Mouse (Mus musculus): ENCODE results near the gene Tfap2b. TPM values are rescaled to one million over a fixed set of nuclear protein-coding genes. Genes with fewer than 3 reads are reported as not detected.

Tfap2b gene
- polyA plus RNA-seq, 1 experiment, result not detected

GRCm38 (mm10) chr1:19218221-19218620, 9.5 kb downstream of the Tfap2b start:
- no peak for DNase-seq (ENCODE audit: low read depth in 1 of 2, low spot score in 2 of 2)
- no peaks in the 10 kb centered on the region for H3K36me3 ChIP-seq (ENCODE audit: control insufficient read depth, insufficient read depth, low read length)
- no peaks in the 10 kb centered on the region for H3K27me3 ChIP-seq (ENCODE audit: control insufficient read depth, insufficient read depth, low read length)
- H3K27ac ChIP-seq (ENCODE audit: insufficient read depth, low read length), result no peak overlapping the region
- 8% methylated on average over 7 of the region's 7 CpGs for WGBS
- no peaks in the 10 kb centered on the region for H3K4me1 ChIP-seq (ENCODE audit: control insufficient read depth, insufficient read depth, insufficient read length)
- no peak overlapping the region for H3K4me3 ChIP-seq (ENCODE audit: extremely low read depth, insufficient read depth, insufficient read length)
- no peak for TF ChIP-seq CTCF (IDR thresholded peaks at IDR 0.05; ENCODE audit: extremely low read depth, insufficient read depth, insufficient read length, insufficient replicate concordance)
- no peak for TF ChIP-seq POLR2A (IDR thresholded peaks at IDR 0.05; ENCODE audit: low read depth, low read length)

- no peaks in the 10 kb centered on the region for H3K36me3 ChIP-seq (ENCODE audit: control insufficient read depth, insufficient read depth, low read length)
- H3K4me1 ChIP-seq (ENCODE audit: control insufficient read depth, insufficient read depth, insufficient read length), result no peaks in the 10 kb centered on the region
- no peak for DNase-seq (ENCODE audit: low read depth in 1 of 2, low spot score in 2 of 2)
- no peak for TF ChIP-seq POLR2A (IDR thresholded peaks at IDR 0.05; ENCODE audit: low read depth, low read length)
- no peak for TF ChIP-seq CTCF (IDR thresholded peaks at IDR 0.05; ENCODE audit: extremely low read depth, insufficient read depth, insufficient read length, insufficient replicate concordance)
- H3K4me3 ChIP-seq (ENCODE audit: extremely low read depth, insufficient read depth, insufficient read length), result no peak overlapping the region
- H3K27ac ChIP-seq (ENCODE audit: insufficient read depth, low read length), result no peak overlapping the region
- H3K27me3 ChIP-seq (ENCODE audit: control insufficient read depth, insufficient read depth, low read length), result no peaks in the 10 kb centered on the region
Observed at GRCm38 (mm10) chr1:19219381-19219780, 10.7 kb downstream of the Tfap2b start.

- no peaks in the 10 kb centered on the region for H3K27me3 ChIP-seq (ENCODE audit: control insufficient read depth, insufficient read depth, low read length)
- TF ChIP-seq CTCF (IDR thresholded peaks at IDR 0.05; ENCODE audit: extremely low read depth, insufficient read depth, insufficient read length, insufficient replicate concordance) (no peak), POLR2A (IDR thresholded peaks at IDR 0.05; ENCODE audit: low read depth, low read length) (no peak)
- 18% methylated on average over 1 of the region's 1 CpGs for WGBS
- no peaks in the 10 kb centered on the region for H3K4me1 ChIP-seq (ENCODE audit: control insufficient read depth, insufficient read depth, insufficient read length)
- no peak for DNase-seq (ENCODE audit: low read depth in 1 of 2, low spot score in 2 of 2)
- H3K27ac ChIP-seq (ENCODE audit: insufficient read depth, low read length), result no peak overlapping the region
- H3K36me3 ChIP-seq (ENCODE audit: control insufficient read depth, insufficient read depth, low read length), result no peaks in the 10 kb centered on the region
- no peak overlapping the region for H3K4me3 ChIP-seq (ENCODE audit: extremely low read depth, insufficient read depth, insufficient read length)
Observed at GRCm38 (mm10) chr1:19220564-19220963, 11.8 kb downstream of the Tfap2b start.

GRCm38 (mm10) chr1:19221601-19222000, 12.9 kb downstream of the Tfap2b start:
- Histone ChIP-seq H3K27ac (ENCODE audit: insufficient read depth, low read length) (no peak overlapping the region), H3K36me3 (ENCODE audit: control insufficient read depth, insufficient read depth, low read length) (no peaks in the 10 kb centered on the region), H3K4me1 (ENCODE audit: control insufficient read depth, insufficient read depth, insufficient read length) (no peaks in the 10 kb centered on the region), H3K4me3 (ENCODE audit: extremely low read depth, insufficient read depth, insufficient read length) (no peak overlapping the region), H3K27me3 (ENCODE audit: control insufficient read depth, insufficient read depth, low read length) (no peaks in the 10 kb centered on the region)
- no peak for DNase-seq (ENCODE audit: low read depth in 1 of 2, low spot score in 2 of 2)
- no peak for TF ChIP-seq CTCF (IDR thresholded peaks at IDR 0.05; ENCODE audit: extremely low read depth, insufficient read depth, insufficient read length, insufficient replicate concordance)
- TF ChIP-seq POLR2A (IDR thresholded peaks at IDR 0.05; ENCODE audit: low read depth, low read length), result no peak
- 5% methylated on average over 7 of the region's 7 CpGs for whole genome bisulfite sequencing

DNA sequence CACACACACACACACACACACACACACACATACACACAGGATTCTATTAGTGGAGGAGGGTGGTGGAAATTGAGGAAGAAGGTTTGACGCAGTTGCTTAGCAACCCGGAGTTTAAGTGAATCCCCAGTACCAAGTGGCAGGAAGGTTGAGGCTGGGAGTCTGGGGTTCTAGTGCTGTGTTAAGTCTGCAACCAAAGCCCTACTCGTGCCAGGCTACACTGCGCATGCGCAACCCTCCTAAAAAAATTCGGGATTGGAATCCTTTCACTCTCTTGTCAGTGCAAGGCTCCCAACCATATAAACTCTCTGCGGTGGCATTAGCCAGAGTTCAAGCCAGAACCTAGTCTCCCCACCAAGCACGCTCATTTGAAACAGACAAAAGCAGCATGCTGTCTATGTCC, 18.0 kb downstream of the Tfap2b start:
- Histone ChIP-seq H3K27ac (ENCODE audit: insufficient read depth, low read length) (no peak overlapping the region), H3K4me1 (ENCODE audit: control insufficient read depth, insufficient read depth, insufficient read length) (no peaks in the 10 kb centered on the region), H3K27me3 (ENCODE audit: control insufficient read depth, insufficient read depth, low read length) (no peaks in the 10 kb centered on the region), H3K36me3 (ENCODE audit: control insufficient read depth, insufficient read depth, low read length) (no peaks in the 10 kb centered on the region), H3K4me3 (ENCODE audit: extremely low read depth, insufficient read depth, insufficient read length) (no peak overlapping the region)
- no peak for DNase-seq (ENCODE audit: low read depth in 1 of 2, low spot score in 2 of 2)
- WGBS, result 6% methylated on average over 8 of the region's 8 CpGs
- TF ChIP-seq POLR2A (IDR thresholded peaks at IDR 0.05; ENCODE audit: low read depth, low read length), result no peak

GRCm38 (mm10) chr1:19230926-19231573, 22.3 kb downstream of the Tfap2b start:
- TF ChIP-seq CTCF (IDR thresholded peaks at IDR 0.05; ENCODE audit: extremely low read depth, insufficient read depth, insufficient read length, insufficient replicate concordance) (no peak), POLR2A (IDR thresholded peaks at IDR 0.05; ENCODE audit: low read depth, low read length) (no peak)
- H3K4me3 ChIP-seq (ENCODE audit: extremely low read depth, insufficient read depth, insufficient read length), result no peak overlapping the region
- no peaks in the 10 kb centered on the region; the same call in 1 of the 2 replicates for H3K27me3 ChIP-seq (ENCODE audit: control insufficient read depth, insufficient read depth, low read length)
- no peaks in the 10 kb centered on the region for H3K4me1 ChIP-seq (ENCODE audit: control insufficient read depth, insufficient read depth, insufficient read length)
- WGBS, result 3% methylated on average over 16 of the region's 16 CpGs
- H3K27ac ChIP-seq (ENCODE audit: insufficient read depth, low read length), result no peak overlapping the region
- H3K36me3 ChIP-seq (ENCODE audit: control insufficient read depth, insufficient read depth, low read length), result no peaks in the 10 kb centered on the region
- no peak for DNase-seq (ENCODE audit: low read depth in 1 of 2, low spot score in 2 of 2)

GRCm38 (mm10) chr1:19231574-19232080, 22.9 kb downstream of the Tfap2b start:
- Histone ChIP-seq H3K27me3 (ENCODE audit: control insufficient read depth, insufficient read depth, low read length) (peaks cover 1% of the 10 kb centered on the region; the same call in 1 of the 2 replicates), H3K27ac (ENCODE audit: insufficient read depth, low read length) (no peak overlapping the region), H3K4me3 (ENCODE audit: extremely low read depth, insufficient read depth, insufficient read length) (no peak overlapping the region), H3K4me1 (ENCODE audit: control insufficient read depth, insufficient read depth, insufficient read length) (no peaks in the 10 kb centered on the region), H3K36me3 (ENCODE audit: control insufficient read depth, insufficient read depth, low read length) (no peaks in the 10 kb centered on the region)
- TF ChIP-seq CTCF (IDR thresholded peaks at IDR 0.05; ENCODE audit: extremely low read depth, insufficient read depth, insufficient read length, insufficient replicate concordance), result no peak
- TF ChIP-seq POLR2A (IDR thresholded peaks at IDR 0.05; ENCODE audit: low read depth, low read length), result no peak
- DNase-seq (ENCODE audit: low read depth in 1 of 2, low spot score in 2 of 2), result no peak
- WGBS, result 6% methylated on average over 16 of the region's 16 CpGs
